Mouse (Mus musculus) lung, adult 2 months (tissue): Measurements from ENCODE around the gene Ttyh2.

Experiments used
- CTCF ChIP-seq: fragments of 200-500 bp; IDR thresholded peaks from 2 replicates; pipeline ENCODE4 v1.5.1; 2011; ENCODE audit warnings: mild to moderate bottlenecking, low read length, control low read depth; ENCODE audit not compliant: insufficient read depth
- POLR2A ChIP-seq: fragments of 200-500 bp; IDR thresholded peaks from 2 replicates; pipeline ENCODE4 v1.6.1; 2011; ENCODE audit warnings: low read depth, mild to moderate bottlenecking, control low read depth, low read length, borderline replicate concordance; ENCODE audit errors: extremely low read depth

DNA sequence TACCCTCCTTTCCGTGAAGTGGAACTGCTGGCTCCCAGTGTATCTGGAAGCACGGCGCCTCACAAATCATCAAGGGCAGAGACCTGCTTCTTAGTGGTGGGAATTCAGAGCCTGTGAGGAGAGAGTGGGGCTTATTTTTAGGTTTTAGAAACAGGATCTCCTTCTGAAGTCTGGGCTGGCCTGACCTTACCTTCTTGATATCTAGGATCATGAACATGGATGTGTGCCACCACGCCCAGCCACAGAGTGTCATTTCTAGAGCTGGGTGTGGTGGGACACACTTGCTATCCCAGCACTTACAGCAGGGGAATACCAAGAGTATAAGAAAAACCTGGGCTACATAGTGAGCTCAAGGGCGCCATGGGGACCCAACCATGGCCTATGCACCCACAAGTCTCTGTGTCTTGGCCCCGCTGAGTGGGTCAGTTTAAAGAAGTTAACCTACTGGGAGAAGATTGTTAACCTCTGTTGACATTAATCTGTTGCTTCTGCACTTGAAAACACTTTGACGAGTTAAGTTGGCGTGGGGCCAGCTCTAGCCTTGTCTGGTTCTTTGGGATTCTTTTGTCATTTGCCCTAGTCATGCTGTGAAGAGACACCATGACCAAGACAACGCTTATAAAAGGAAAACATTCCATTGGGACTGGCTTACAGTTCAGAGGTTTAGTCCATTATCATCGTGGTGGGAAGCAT lies 7.9 kb downstream of the Ttyh2 start:
- no peak for TF ChIP-seq CTCF
- no peak for TF ChIP-seq POLR2A
